17 mouse cellular contexts compared by ENCODE assay signal in the genomic region with DNA sequence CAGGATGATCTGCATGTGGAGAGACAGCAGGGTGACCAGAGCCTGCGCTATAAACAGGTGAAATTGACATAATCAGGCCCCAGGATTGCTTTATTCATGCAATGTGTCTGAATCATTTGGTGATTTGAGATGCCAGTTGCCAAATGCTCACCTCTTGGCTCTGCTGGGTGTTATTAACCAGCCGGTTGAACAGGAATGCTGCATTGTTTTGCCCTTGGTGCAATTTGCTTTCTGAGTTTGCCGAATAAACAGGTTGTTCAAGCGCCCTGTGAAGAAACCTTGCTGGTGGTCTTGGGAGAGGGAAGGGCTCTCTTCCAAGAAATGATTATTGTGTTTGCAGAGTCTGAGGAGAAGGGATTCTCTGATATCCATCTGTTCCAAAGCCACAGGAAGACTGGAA.
"Had no signal": no experiment of that assay in that cellular context is flagged by ENCODE, and none has a peak within 500 bp of the region (broad histone marks: within the 10 kb centered on the region; RNA-seq: fewer than 3 reads in every experiment).

No protein-coding gene starts in this region.

- H3K27ac ChIP-seq: layer of hippocampus, adult 2 months; limb, embryonic 12.5 days; liver, embryonic 13.5 days; lung, embryonic 15.5 days; macrophage; neural tube, embryonic 12.5 days had no signal

- H3K9me3 ChIP-seq: limb, embryonic 12.5 days; liver, embryonic 13.5 days; lung, embryonic 15.5 days; megakaryocyte, embryonic 14.5 days; neural tube, embryonic 12.5 days had no signal

- H3K4me3 ChIP-seq: layer of hippocampus, adult 2 months; limb, embryonic 12.5 days; liver, embryonic 13.5 days; lung, embryonic 15.5 days; megakaryocyte, embryonic 14.5 days; myocyte; neural tube, embryonic 12.5 days had no signal

- H3K4me2 ChIP-seq: limb, embryonic 12.5 days; liver, embryonic 13.5 days; lung, embryonic 15.5 days; neural tube, embryonic 12.5 days had no signal

- H3K36me3 ChIP-seq: limb, embryonic 12.5 days; liver, embryonic 13.5 days; lung, embryonic 15.5 days; neural tube, embryonic 12.5 days had no signal

- ATAC-seq: liver, postnatal 0 days had no signal

- H3K9ac ChIP-seq: limb, embryonic 12.5 days; liver, embryonic 13.5 days; liver, postnatal 0 days; lung, embryonic 15.5 days; neural tube, embryonic 12.5 days had no signal

- H3K4me1 ChIP-seq: liver, embryonic 13.5 days; lung, embryonic 15.5 days; megakaryocyte, embryonic 14.5 days; neural tube, embryonic 12.5 days had no signal

- DNase-seq: kidney, postnatal 10 days; kidney, postnatal 4 days; liver; liver, embryonic 13.5 days; liver, postnatal 0 days; lung, postnatal 14 days; right cerebral cortex, postnatal 4 days; spleen, adult 18-20 months; thymus, adult 18-20 months; thymus, postnatal 14 days had no signal

- H3K27me3 ChIP-seq: limb, embryonic 12.5 days; liver, embryonic 13.5 days; lung, embryonic 15.5 days; megakaryocyte, embryonic 14.5 days; neural tube, embryonic 12.5 days had no signal
